Mouse (Mus musculus) lung, embryonic 15.5 days (tissue): ENCODE results near the gene Ptcd2. TPM values are rescaled to one million over a fixed set of nuclear protein-coding genes. Genes with fewer than 3 reads are reported as not detected.

Experiments
- ATAC-seq: fragments of 200-750 bp; cut with Nextera tagmentation; 2 replicates; pipeline ENCODE4 v1.8.0; 2017; ENCODE audit warnings: moderate number of reproducible peaks, borderline replicate concordance; ENCODE audit not compliant: low FRiP score, low TSS enrichment; ENCODE audit errors: extremely low read depth
- H3K27ac ChIP-seq: fragments of 300-500 bp; sonication (generic); 2 replicates; pipeline ENCODE4 v1.5.1; 2015; ENCODE audit warnings: moderate library complexity, mild to moderate bottlenecking, inconsistent platforms
- H3K27me3 ChIP-seq: fragments of 300-500 bp; sonication (generic); 2 replicates; pipeline ENCODE4 v1.6.1; 2015; ENCODE audit warnings: inconsistent platforms
- H3K36me3 ChIP-seq: fragments of 300-500 bp; sonication (generic); 2 replicates; pipeline ENCODE4 v1.6.1; 2015; ENCODE audit warnings: inconsistent platforms
- H3K4me1 ChIP-seq: fragments of 300-500 bp; sonication (generic); 2 replicates; pipeline ENCODE4 v1.6.1; 2015; ENCODE audit warnings: inconsistent platforms
- H3K4me2 ChIP-seq: fragments of 300-500 bp; sonication (generic); 2 replicates; pipeline ENCODE4 v1.6.1; 2015; ENCODE audit warnings: inconsistent platforms, mild to moderate bottlenecking, moderate library complexity
- H3K4me3 ChIP-seq: fragments of 300-500 bp; sonication (generic); 2 replicates; pipeline ENCODE4 v1.5.1; 2015; ENCODE audit warnings: mild to moderate bottlenecking, inconsistent platforms
- H3K9ac ChIP-seq: fragments of 300-500 bp; sonication (generic); 2 replicates; pipeline ENCODE4 v1.6.1; 2015; ENCODE audit warnings: inconsistent platforms
- H3K9me3 ChIP-seq: fragments of 300-500 bp; sonication (generic); 2 replicates; pipeline ENCODE4 v1.6.1; 2016; ENCODE audit warnings: inconsistent platforms
- WGBS: fragments of 180-500 bp; shearing (Covaris S2); methylation state at CpG from one replicate; pipeline ENCODE4 v1.1.7; 2015; 5-methylcytosine and 5-hydroxymethylcytosine counted together
- polyA plus RNA-seq: library from polyadenylated mRNA; unstranded; fragments of >200 nt; fragmentation: Nextera tagmentation; extraction: Ambion mirVana; gene quantifications from 2 replicates; pipeline ENCODE4 v1.2.1, GENCODE M21; 2015

The Ptcd2 gene
- polyA plus RNA-seq, result 45.3 and 45.4 TPM in 2 replicates

DNA sequence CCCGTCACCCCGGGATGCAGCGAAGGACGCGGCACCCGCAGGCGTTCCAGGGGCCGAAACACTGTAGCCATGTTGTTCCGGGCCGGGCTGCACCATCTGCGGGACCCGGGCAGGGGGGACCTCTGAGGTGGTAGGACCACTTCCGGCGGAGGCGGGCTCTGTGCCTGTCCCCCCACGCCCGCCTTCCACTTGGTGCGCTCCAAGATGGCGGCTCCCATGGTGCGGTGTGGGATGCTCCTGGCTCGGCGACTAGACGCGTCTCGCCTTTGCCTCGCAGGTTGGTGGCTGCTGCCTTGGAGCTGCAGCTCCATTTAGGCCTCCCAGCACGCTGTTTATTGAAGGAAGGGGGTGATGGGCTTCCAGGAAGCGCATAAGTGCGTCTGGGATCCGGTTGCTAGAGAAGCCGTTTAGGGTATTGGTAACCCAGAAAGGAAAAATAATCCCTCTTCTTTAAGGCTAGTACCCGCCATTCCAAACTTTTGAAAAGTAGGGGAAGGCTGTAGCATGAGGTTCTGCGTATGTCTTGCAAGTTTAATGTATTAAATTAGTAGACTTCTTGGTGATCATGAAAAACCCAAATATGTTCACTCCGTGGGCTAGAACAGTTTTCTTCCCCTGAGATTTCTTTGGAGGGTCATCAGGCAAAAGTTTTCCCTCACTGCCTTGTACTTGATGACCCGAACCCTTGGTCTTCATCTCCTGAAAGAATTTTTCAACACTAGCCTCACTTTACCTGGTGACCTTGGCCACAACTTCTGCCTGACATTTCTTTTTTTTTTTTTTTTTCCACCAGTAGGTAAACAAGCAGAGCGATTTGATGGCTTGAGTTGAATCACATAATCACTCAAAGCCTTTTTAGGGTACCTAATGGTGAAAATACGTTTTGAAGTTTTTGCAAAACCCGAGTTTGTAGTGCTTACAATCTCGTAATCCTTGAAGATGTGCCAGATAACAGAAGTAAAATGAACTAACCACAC lies at the start of gene Ptcd2, which contains the start of gene Mrps27:
Gene Ptcd2 (minus strand): TSS at position 107 of the 977 bp plus-strand sequence.
Gene Mrps27 (plus strand): TSS at position 188 of the 977 bp plus-strand sequence.
- Histone ChIP-seq H3K4me3 (peak within 1 kb of the TSS; percentile 82), H3K4me1 (peaks cover 16% of the 10 kb centered on the region), H3K27me3 (no peaks in the 10 kb centered on the region), H3K4me2 (peak within 1 kb of the TSS; percentile 75), H3K36me3 (peaks cover 36% of the 10 kb centered on the region), H3K27ac (peak within 1 kb of the TSS; percentile 84), H3K9me3 (no peaks in the 10 kb centered on the region), H3K9ac (peak within 1 kb of the TSS; percentile 78)
- ATAC-seq, result peak; percentile 99
- WGBS, result 2% methylated on average over 39 of the region's 39 CpGs

DNA sequence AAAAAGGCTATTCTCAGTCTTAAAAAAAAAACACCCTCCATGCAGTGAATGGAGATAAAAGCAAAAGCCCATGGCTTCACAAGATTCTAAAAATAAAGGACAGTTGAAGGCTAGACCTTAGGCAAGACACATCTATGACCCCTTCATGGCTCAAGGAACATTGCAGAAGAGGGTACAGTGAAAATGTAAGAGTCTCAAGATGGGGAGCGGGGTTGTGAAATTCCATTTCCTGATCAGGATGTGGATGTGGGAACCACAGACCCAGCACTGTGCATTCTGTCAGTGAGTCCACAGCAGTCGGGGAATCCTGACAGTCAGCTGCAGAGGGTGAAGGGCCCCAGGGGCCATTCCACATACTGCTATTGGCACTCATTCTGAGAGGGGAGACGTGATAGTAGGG lies 48.6 kb upstream of the Ptcd2 start:
- Histone ChIP-seq H3K36me3 (no peaks in the 10 kb centered on the region), H3K27me3 (no peaks in the 10 kb centered on the region), H3K9me3 (no peaks in the 10 kb centered on the region), H3K9ac (no peak overlapping the region), H3K4me3 (no peak overlapping the region), H3K4me2 (no peak overlapping the region), H3K27ac (no peak overlapping the region), H3K4me1 (peaks cover 10% of the 10 kb centered on the region; the same call in 1 of the 2 replicates)
- no peak for ATAC-seq
- 87% methylated on average over 3 of the region's 3 CpGs for WGBS

DNA sequence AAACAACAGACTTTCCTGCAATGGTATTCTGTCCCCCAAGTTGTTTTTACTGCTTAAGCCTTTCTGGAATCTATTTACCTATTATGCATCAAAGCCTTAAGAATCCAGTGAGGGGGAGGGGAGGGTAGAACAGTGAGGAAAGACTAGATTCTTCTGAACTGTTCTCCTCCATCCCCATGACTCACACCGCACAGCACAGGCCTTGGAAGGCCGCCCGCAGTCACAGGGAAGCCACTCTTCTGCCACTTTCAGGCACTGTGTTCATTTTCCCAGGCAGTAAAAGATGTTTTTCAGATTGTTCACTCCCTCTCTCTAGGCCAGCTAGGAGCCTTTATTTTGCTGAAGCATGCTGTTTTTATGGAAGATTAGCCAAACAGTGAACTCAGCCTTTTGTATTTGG lies 46.9 kb upstream of the Ptcd2 start:
- Histone ChIP-seq H3K9ac (no peak overlapping the region), H3K4me1 (peaks cover 4% of the 10 kb centered on the region; the same call in 1 of the 2 replicates), H3K36me3 (no peaks in the 10 kb centered on the region), H3K27me3 (no peaks in the 10 kb centered on the region), H3K4me3 (no peak overlapping the region), H3K27ac (no peak overlapping the region), H3K4me2 (no peak overlapping the region), H3K9me3 (no peaks in the 10 kb centered on the region)
- 84% methylated on average over 3 of the region's 3 CpGs for WGBS
- no peak for ATAC-seq

DNA sequence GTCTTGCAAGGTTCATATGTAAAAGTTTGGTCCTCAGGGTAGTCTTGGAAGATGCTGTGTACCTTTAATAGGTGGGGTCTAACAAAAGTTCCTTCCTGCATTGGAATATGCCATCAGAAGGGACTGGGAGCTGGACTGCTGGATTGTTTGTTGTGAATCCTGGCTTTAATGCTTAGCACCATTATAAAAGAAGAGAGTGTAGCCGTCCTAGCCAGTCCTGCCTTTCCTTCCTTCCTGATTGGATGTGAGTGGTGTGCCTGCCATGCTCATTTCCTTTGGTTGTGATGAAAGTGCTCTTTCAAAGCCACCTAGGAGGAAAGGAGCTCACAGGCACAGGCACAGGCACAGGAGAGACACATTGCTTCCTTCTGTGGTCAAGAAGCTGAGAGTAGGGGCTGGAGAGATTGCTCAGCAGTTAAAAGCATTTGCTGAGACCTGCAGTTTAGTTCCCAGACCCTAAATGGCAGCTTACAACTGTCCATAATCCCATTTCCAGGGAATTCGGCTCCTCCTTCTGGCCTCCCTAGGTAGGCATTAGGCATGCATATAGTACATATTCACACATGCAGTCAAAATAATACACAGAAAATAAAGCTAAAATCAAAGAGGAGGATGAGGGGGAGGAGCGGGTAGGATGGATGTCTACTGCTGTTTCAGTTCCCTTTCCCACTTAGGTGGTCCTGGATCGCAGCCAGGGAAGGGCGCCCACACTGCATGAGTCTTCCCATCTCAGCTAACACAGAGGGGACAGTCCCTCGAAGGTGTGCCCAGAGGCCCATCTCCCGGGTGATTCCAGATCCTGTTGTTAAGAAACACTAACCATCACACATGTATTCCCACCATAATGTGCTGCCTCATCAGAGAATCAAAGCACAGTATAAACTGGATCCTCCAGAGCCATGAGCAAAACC lies 43.7 kb upstream of the Ptcd2 start:
- Histone ChIP-seq H3K9ac (no peak overlapping the region), H3K27ac (0 out of 2 replicates have a peak overlapping the region, but pooled peaks have one; percentile 6), H3K36me3 (no peaks in the 10 kb centered on the region), H3K4me2 (no peak overlapping the region), H3K27me3 (no peaks in the 10 kb centered on the region), H3K4me1 (no peaks in the 10 kb centered on the region), H3K4me3 (no peak overlapping the region), H3K9me3 (no peaks in the 10 kb centered on the region)
- 71% methylated on average over 7 of the region's 7 CpGs for whole genome bisulfite sequencing
- no peak for ATAC-seq

DNA sequence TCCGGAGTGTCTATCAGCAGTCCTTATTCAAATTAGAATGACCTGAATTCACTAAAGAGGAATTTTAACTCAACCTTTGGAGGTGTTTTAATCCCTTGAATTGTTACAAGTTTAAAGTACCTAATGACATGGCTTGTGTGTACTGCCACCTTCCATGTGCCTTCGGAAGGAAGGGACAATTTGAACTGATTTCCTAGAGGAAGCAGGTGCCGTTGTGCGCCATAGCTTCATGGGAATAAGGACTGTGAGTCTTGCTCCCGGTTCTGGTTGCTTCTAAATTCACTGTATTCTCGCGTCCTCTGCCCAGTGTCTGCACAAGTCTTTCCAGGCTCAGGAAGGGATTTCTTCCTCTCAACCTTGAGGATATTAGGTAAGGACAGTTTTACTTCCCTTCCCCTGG lies 41.8 kb upstream of the Ptcd2 start:
- no peak overlapping the region for H3K4me3 ChIP-seq
- H3K9ac ChIP-seq, result no peak overlapping the region
- H3K27ac ChIP-seq, result no peak overlapping the region; the same call in 1 of the 2 replicates
- ATAC-seq, result no peak
- WGBS, result 75% methylated on average over 7 of the region's 7 CpGs
- H3K27me3 ChIP-seq, result no peaks in the 10 kb centered on the region
- H3K4me1 ChIP-seq, result no peaks in the 10 kb centered on the region
- H3K4me2 ChIP-seq, result no peak overlapping the region
- H3K9me3 ChIP-seq, result no peaks in the 10 kb centered on the region
- H3K36me3 ChIP-seq, result no peaks in the 10 kb centered on the region; the same call in 1 of the 2 replicates

DNA sequence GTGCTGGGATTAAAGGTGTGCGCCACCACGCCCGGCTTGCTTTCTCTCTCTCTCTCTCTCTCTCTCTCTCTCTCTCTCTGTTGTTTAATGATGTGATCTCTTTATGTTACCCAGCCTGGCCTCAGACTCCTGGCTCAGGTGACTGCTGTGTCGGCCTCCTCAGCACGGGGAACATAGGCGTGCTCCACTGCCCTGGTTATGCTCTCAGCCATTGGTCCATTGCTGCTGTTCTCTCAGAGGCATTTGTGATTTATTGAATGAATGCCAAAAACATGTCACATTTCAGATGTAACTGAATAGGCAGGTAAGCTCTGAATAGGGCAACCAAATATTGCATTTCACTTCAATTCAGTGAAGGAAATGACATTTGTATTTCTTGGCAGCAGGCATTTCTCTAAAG lies 41.4 kb upstream of the Ptcd2 start:
- Histone ChIP-seq H3K4me1 (no peaks in the 10 kb centered on the region), H3K9me3 (no peaks in the 10 kb centered on the region), H3K4me2 (no peak overlapping the region), H3K27me3 (no peaks in the 10 kb centered on the region), H3K27ac (no peak overlapping the region), H3K4me3 (no peak overlapping the region), H3K9ac (no peak overlapping the region), H3K36me3 (peaks cover 2% of the 10 kb centered on the region; the same call in 1 of the 2 replicates)
- no peak for ATAC-seq
- 85% methylated on average over 6 of the region's 6 CpGs for WGBS

DNA sequence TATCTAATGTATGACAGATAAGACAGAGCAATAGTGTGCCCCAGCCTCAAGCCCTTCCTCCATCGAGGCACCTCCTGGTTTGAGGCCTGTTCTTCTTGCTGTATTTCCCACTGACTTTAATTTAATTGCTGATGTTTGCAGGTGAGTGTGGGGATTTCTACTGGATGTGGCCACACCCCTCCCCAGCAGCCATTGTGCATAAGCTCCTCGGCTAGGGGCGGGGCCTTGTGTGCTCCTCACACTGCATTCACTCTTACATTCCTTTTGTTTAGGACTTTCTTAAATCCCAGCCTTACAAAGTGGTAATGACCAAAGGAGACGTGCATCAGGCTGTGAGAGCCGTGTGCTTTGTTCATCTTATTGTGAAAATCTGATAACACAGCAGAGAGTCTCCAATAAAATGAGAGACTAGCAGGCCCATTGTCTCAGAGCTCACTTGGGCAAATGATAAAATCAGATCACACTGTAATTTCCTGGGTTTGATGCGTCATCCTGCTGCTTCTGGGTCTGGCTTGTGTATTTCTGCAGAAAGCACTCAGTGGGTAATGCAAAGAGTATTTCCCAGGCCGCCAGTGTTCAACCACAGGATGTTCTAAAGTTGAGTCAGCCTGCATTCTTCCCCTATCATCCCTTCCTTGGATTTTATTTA lies 40.2 kb upstream of the Ptcd2 start:
- Histone ChIP-seq H3K27ac (no peak overlapping the region), H3K4me2 (no peak overlapping the region), H3K27me3 (no peaks in the 10 kb centered on the region), H3K4me1 (no peaks in the 10 kb centered on the region), H3K9ac (no peak overlapping the region), H3K9me3 (no peaks in the 10 kb centered on the region), H3K4me3 (no peak overlapping the region), H3K36me3 (peaks cover 2% of the 10 kb centered on the region; the same call in 1 of the 2 replicates)
- WGBS, result 70% methylated on average over 7 of the region's 7 CpGs
- no peak for ATAC-seq

DNA sequence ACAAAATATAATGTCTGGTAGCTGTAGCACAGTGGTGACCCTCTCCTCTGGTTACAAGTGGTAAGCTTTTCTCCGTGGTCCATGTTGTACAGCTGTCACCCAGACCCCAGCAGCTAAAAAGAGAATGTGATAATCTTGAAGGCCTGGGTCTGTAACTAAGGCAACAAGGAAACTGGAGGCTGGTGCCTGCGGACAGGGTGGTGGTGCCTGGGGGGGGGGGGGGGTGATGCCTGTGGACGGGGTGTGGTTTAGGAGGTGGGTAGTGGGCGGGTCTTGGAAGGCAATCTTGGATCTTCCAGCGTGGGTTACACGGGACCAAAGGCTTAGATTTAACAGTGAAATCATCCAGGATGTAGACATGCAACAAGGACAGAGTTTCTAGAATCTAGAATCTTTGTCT lies 37.9 kb upstream of the Ptcd2 start:
- no peaks in the 10 kb centered on the region for H3K4me1 ChIP-seq
- 58% methylated on average over 6 of the region's 6 CpGs for WGBS
- ATAC-seq, result no peak
- H3K9ac ChIP-seq, result no peak overlapping the region
- no peaks in the 10 kb centered on the region for H3K27me3 ChIP-seq
- no peak overlapping the region for H3K27ac ChIP-seq
- H3K4me2 ChIP-seq, result no peak overlapping the region
- no peaks in the 10 kb centered on the region for H3K9me3 ChIP-seq
- peaks cover 2% of the 10 kb centered on the region; the same call in 1 of the 2 replicates for H3K36me3 ChIP-seq
- H3K4me3 ChIP-seq, result no peak overlapping the region

DNA sequence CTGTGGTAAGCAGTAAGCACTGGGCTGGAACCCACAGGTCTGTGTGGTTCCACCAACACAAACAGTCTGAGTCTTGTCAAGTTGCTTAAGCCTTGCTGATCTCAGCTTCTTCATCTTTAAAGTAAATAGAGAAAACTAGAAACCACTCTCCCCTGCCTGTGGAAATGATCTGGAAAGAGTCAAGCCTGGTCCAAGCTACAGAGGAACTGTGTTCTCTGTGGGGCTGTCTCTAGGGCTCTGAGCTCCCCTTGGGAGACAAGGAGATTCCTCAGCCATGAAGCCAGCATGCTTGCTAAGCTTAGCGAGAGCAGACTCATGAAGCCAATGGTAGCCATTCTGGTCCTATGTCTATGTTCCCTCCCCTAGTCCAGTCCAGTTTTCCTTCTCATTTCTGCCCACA lies 33.7 kb upstream of the Ptcd2 start:
- ATAC-seq, result no peak
- no peak overlapping the region for H3K4me3 ChIP-seq
- no peaks in the 10 kb centered on the region for H3K4me1 ChIP-seq
- H3K27ac ChIP-seq, result no peak overlapping the region
- H3K9ac ChIP-seq, result no peak overlapping the region
- H3K9me3 ChIP-seq, result no peaks in the 10 kb centered on the region
- no peaks in the 10 kb centered on the region for H3K27me3 ChIP-seq
- H3K4me2 ChIP-seq, result no peak overlapping the region
- WGBS, result 90% methylated on average over 1 of the region's 1 CpGs
- peaks cover 2% of the 10 kb centered on the region; the same call in 1 of the 2 replicates for H3K36me3 ChIP-seq

DNA sequence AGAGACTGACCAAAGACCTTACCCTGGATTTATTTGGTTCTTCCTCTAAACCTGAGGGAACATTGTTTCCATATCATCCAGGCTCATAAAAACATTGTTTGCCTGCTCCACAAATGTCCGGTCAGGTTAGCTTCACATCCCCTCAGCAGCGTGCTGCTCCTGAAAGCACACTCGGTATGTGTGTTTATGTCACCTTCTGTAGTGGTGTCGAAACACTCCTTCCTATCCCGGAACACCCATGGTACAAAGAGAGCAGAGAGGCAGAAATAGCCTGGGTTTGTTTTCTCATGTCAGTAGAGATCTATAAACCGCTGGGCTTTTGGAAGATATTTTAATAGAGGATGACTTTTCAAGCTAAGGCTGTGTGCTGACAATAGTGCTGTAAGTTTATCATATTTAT lies 32.5 kb upstream of the Ptcd2 start:
- Histone ChIP-seq H3K27me3 (no peaks in the 10 kb centered on the region), H3K4me2 (no peak overlapping the region), H3K9ac (no peak overlapping the region), H3K9me3 (no peaks in the 10 kb centered on the region), H3K4me1 (no peaks in the 10 kb centered on the region), H3K27ac (no peak overlapping the region), H3K4me3 (no peak overlapping the region), H3K36me3 (peaks cover 2% of the 10 kb centered on the region; the same call in 1 of the 2 replicates)
- WGBS, result 46% methylated on average over 6 of the region's 6 CpGs
- no peak for ATAC-seq

DNA sequence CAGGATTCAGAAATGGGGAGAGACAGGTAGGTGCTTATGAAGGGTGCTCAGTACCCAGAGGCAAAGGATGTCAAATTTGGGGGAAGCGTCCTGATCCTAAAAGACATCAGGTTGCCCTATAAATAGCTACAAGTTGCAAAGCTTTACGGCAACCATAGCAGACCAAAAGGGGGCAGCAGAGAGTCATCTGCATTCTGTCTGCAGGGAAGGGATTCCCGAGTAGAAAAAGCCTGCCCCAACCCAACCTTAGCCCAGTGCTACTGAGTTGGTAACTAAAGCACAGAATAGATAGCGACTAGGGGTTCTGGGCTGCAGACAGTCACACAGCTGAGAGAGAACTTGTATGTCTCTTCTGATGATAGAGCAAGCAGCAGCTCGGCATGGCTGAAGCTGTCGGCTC lies 31.0 kb upstream of the Ptcd2 start:
- WGBS, result 37% methylated on average over 6 of the region's 6 CpGs
- ATAC-seq, result no peak; the same call in 1 of the 2 replicates
- H3K4me1 ChIP-seq, result no peaks in the 10 kb centered on the region
- H3K27ac ChIP-seq, result no peak overlapping the region
- H3K4me2 ChIP-seq, result no peak overlapping the region
- no peaks in the 10 kb centered on the region for H3K36me3 ChIP-seq
- H3K9me3 ChIP-seq, result no peaks in the 10 kb centered on the region
- no peaks in the 10 kb centered on the region for H3K27me3 ChIP-seq
- no peak overlapping the region for H3K4me3 ChIP-seq
- no peak overlapping the region for H3K9ac ChIP-seq
